Mouse (Mus musculus) adrenal gland, postnatal 4 days (tissue): Measurements from ENCODE around the gene Ap3d1. TPM values are rescaled to one million over a fixed set of nuclear protein-coding genes. Genes with fewer than 3 reads are reported as not detected.

Experiments used
- DNase-seq, 2 experiments: peaks; one replicate each; pipeline ENCODE4 v3.0.0; 2021 to 2022; ENCODE audit warnings: low spot score in 2 of 2, mixed read lengths in 2 of 2
- total RNA-seq, 2 experiments: library from RNA; stranded (reverse); gene quantifications; 2 replicates each; pipeline ENCODE4 v1.2.3; 2021

Gene Ap3d1
- total RNA-seq, 2 experiments from 2014 or later: 98.9 to 114 TPM

DNA sequence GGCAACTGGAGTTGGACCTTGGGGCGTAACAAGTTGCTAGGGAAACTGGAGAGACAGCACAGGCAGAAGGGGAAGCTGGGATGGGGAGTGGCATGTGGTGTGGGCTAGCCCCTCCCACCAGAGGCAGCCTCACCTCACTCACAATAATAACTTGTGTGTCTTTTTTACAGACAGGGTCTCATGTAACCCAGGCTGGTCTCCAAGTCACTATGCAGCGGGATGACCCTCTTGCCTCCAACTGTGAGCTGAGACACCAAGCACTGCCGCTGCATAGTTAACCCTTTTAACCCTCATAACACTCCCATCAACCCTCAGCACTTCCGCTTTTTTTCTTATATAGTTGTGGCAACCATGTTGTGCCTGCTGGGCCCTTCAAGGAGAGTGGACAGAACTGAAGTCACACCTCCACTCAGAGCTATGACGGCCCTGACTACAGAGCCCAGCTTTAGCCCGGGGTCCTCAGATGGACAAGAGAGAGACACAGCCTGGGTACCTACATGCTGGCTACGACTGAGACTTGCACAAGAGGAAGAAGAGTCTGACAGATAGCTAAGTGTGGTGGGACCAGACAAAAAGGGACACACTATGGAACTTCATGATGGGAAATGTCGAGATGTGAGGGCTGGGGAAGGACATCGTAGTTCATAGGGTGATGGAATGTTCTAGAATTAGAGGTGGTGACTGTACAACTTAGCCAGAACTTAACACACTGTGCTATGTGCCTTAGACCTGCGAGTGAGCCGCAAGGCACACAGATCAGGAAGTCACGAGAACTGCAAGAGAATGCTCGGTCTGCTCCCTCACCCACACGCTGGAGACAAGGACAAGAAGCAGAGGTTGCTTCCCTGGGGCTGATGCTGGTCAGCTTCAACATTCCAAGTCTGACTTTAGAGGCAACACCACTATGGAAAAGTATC is 49.6 kb downstream of the Ap3d1 start:
- no peak for DNase-seq

DNA sequence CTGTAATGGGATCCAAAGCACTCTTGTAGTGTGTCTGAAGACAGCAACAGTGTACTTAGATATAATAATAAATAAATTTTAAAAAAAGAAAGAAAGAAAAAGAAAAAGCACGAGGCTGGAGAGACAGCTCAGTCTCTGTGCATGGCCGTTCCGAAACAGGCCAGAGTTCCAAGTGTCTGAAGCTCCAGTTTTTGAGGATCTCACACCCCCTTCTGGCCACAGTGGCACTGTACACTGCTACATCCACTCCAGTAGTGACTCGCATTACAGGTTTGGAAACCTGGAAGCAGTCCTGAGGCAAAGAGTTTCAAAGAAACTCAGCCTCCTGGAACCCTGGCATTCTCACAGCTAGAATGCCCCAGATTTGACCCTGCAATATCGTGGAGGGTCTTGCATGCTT is 54.2 kb downstream of the Ap3d1 start:
- peak in 1 of 2 experiments; percentile 62 for DNase-seq

DNA sequence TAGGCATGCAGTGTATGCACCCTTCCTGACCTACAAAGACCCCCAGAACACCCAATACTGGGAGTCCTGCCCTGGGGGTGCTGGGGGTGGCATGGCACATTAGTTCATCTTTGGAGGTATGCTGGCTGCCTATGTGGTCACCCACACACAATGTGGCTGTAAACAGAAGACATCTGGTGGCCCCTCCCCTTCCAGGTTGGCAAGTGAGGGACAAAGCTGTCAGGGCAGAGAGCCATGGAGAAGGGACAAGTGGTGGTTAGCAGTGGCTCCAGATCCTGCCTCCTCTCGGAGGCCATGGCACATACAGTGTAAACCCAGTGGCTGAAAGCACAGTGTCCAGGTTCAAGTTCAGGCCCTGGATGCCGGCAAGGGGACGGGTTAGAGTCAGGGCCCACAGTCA is 55.4 kb downstream of the Ap3d1 start:
- DNase-seq: no peak

DNA sequence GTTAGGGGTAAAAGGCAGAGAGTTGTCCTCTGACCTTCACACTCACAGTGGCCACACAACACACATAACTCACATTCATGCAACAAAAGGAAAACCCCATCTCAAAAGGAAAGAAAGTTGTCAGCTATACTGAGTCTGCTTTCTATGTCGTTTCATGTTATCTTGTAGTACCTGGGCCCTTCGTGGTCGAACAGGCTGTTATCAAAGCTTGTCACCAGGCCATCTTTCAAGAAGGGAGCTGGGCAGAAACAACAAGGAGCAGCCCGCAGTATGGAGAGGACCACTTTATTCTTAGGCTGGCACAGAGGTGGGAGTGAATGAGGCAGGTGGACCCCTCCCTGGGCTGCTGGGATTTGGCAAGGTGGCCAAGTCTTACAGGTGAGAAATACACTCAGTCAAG is 57.1 kb downstream of the Ap3d1 start:
- DNase-seq: no peak

DNA sequence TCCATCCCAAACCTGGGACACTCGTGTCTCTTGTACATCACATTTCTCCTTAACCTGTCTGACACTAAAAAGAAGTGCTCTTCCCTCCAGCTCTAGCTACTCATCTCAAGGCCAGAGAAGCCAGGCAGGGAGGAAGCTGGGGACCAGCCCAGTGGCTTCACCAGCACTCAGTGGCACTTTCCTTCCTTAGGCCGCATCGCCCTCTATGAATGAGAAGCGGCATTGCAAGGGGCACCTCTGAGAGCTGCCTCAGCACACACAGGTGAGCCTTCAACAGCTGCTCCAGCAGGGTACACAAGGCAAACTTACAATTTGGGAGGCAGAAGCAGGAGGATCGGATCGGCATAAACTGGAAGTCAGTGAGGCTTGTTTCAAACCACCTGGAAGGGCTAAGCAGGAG is 57.9 kb downstream of the Ap3d1 start:
- DNase-seq: peak in 1 of 2 experiments; percentile 62

DNA sequence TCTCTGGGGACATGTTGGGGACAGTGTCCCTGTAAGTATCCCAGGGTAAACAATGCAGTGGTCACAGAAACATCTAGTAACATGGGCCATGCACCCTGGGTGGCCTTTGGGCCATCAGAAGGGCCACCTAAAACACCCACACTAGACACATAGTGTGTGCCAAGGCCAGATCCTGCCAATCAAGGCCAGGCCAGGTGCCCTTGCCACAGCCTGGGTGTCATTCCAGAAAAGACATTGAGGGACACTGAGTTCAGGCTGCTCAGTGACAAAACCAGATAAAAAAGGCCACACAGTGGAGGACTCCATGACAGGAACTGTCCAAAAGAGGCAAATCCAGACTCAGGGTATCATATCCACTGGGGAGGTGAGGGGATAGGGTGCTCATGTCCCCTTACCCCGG is 58.4 kb downstream of the Ap3d1 start:
- no peak for DNase-seq

DNA sequence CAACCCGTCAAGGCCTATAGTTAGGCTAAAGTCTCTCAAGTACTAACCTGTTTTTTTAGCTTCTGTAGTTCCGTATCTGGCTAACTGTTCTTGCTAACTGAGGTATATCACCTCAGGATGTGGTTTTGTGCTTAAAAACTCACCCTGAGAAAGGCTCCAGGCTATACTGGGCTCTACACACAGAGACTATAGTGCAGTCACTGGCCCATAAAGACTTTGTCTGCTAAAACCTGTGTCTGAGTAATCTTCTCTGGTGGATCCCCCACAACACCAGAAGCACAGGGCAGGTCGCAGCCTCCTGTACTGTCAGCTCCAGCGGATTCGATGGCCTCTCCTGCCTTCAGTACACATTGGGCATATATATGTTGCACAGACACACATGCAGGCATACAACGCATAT is 60.1 kb downstream of the Ap3d1 start:
- no peak for DNase-seq

DNA sequence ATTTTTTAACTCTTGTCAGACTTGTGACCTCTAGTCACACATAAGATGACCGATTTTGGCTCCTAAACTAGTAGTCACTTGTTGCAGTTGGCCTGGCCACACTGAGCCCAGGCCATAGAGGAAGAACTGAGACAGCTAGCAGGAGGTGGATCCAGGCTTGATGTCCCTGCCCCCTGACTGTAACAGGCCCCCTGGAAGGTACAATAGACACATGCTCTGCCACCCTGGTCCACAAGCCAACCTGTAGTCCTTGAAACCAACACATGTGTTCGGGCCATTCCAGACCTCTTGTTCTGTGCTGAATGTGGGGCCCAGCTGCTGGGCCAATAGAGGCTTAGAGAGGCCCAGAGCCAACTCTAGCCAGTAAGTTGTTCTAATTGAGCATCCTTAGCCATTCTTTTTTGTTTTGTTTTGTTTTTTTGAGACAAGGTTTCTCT is 61.8 kb downstream of the Ap3d1 start:
- DNase-seq: no peak

DNA sequence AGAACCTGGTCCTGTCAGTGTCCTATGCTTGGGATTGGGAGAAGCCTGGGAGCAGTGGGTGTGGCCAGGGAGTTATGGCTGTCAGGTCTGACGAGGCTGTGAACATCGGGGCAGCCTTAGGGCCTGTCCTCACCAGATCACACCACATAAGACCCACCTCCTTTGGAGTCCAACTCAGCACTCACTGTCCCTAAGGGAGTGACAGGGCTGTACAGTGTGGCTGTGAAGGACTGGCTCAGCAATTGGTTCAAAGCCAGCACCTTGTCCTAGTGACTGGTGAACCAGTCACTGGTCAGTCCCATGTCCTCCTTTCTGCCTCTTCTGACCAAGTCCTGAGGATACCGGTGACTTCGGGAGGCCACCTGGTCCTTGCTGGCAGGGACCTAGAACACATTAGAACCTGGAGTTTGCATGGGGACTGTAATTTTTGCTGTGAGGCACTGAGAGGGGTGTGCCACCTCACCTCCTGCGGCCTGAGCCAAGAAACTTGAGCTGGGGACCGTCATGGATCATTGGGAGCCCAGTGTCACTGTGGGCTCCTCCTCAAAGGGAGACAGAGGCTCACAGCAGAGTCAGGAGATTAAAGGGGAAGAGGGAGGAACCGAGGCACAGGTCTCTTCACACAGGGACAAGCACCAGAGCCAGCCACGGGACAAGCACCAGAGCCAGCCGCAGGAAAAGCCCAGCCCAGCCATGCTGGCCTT is 62.4 kb downstream of the Ap3d1 start:
- no peak for DNase-seq

DNA sequence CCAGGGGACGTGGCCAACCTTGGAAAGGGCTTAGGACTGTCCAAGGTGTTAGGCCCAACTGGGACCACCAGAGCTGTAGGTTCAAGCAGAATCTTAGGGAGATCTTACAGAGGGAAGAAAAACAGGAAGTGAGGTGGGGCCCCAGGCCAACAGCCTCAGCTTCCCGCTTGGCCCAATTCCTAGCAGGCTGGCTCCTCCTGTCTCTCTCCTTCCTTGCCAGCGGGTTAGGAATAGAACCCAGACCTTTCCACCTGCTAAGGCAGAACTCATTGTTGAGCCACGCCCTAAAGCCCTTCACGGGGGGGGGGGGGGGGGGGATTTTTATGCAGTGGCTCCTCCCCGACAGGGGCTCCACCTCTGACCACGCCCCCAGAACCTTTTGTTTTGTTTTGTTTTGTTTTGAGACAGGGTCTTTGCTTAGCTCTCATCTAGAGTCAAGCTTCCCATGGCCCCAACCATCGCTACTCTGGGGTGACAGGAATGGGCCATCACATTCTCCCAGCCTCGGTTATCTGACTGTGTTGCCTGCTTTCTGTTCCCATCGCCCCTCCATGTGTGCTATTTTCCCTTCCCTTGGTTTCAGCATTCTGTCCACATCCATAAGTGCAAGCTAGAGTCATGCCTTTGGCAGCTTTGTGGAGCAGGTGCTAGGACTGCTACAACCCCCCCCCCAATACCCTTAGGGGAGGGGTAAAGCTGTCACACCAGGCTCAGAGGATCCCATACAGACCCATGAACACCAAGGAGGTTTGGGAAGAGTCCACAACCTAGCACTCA is 63.3 kb downstream of the Ap3d1 start:
- DNase-seq: no peak

DNA sequence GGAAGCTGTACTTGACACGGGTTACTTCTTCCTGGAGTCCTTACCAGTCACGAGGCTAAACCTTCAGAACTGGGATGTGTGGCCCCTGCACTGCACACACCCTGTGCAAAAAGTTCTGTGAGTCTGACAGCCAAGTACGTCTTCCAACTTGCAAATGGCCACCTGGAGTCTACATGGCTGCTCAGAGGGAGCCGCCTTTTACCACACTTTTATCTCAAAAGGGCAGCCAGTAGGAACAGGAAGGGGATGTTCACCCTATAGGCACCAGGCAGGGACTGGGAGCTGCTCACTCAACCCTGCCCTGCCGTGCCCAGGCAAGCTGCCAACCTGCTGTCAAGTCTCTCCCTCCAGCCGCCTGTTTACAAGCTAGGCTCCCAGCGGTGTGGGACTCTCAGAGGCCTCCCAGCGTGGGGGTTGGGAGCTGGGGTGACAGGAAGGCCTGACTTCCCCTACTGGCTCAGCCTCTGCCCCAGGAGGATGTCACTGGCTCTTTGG is 64.1 kb downstream of the Ap3d1 start, which contains the start of gene Mknk2:
TSS of gene Mknk2 (minus strand) at position 171 of the 495 bp plus-strand sequence.
- peak; percentile 67 to 87 for DNase-seq

DNA sequence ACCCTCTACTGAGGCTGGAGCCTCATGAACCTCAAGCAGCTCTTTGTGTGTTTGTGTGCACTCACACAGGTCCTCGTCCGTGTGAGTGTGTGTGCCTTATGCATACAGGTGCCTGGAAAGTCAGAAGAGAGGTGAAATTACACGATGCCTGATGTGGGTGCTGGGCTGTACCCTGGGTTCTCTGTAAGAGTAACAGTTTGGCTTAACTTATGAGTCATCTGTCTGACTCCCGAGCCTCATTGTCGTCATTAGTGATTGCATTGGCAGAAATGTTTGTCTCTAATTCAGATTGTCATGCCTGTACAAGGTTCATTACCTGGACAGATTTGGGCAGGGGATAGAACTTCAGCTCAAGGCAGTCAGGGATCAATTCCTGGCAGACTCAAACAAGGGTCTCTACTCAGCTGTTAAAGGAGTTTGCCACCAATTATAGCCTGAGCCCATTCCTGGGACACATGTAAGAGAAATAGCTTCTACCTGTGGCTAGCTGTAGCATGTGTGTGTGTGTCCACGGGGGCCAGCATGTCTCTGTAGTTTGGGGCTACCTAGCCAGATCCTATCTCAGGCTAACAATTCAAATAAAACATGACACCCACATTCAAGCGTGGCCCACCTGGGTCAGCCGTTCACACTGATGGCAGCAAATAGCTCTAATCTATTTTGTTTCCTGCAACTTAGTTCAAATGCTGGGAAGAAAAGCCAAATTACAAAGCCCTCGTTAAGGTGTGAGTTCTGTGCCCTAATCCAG is 64.8 kb downstream of the Ap3d1 start:
- no peak for DNase-seq

DNA sequence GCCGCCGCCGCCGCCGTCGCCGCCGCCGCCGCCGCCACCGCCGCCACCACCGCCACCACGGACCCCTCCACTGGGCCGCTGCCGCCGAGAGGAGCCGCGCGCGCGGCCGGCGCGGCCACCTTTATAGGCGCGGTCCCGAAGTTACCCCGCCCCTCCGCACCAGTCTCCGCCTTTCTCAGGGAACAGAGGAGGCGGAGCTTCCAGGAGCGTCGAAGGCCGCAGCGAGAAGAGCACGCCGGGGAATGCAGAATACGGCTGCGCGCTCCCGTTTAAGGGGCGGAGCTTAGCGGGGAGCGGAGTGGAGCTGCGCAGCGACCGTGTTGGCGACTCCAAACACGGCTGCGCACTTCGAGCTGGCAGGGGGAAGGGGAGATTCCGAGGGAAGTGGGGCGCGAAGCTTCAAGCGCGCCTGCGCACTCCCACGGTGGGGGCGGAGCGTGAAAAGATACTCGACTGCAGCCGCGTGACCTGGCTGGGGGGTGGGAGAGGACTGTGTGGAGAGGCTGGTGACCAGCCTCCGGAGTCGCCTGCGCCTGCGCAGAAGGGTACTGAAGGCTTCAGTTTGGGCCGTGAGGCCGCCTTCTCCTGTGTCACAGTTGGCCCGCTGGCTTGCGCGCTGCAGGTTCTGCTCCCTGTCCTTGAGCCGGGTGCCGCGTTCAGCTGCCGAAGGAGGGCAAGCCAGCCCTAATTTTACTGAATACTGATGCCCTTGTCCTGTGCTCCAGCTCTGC is 65.7 kb downstream of the Ap3d1 start:
- peak; percentile 99 for DNase-seq

DNA sequence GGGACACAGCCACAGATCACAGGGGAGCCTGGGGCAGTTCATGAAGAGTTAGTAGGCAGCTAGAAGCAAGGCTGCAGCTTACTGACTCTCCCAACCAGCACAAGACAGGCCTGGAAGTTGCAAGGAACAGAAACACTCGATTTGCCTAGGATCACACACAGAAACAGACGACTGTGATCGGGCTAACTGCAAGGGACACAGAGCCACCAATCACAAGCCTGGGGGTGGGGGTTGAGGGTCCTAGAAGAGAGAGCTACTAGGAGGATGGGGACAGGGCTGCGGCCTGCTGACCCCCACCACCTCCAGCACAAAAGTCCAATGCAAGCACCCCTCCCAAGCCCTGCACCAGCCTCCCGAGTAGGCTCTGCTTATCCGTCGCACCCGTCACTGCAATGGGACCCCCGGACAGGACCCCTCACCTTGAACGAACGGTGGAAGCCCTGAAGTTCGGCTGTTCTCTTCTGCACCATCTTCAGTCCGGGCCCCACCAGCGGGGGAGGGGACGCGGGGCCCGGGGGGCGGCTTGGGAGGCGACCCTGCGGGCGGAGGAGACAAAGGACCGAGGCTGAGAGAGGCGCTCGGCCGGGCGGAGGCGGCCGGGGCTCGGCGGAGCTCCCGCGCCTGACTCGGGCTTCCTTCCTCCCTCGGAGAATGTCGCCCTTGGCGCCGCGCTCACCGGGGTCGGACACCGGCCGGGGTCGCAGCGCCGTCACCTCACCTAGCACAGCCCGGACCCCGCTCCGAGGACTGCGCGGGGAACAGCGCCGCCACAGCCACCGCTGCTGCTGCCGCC is 66.5 kb downstream of the Ap3d1 start:
- no peak for DNase-seq

DNA sequence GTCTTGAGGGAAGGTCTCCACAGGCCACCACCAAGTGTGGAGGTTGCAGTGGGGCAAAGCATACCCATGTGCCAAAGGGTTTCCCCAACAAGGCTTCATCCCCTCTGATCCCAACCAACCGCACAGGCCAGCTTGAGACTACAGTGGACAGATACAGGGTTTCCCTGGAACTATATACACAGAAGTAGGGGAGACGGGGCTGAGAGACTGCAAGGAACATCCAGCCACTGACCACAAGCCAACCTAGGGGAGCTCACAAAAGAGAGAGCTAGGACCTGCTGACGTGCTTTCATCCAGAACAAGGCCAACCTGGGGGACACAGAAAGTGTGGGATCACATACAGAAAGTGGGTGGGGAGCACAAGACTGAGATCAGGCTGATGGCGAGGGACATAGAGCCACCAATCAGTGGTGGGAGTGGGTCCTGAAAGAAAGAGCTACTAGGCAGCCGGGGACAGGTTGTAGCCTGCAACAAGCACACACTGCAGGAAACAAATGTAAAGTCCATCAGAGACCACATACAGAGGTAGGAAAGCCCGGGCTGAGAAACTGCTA is 67.1 kb downstream of the Ap3d1 start:
- no peak for DNase-seq

DNA sequence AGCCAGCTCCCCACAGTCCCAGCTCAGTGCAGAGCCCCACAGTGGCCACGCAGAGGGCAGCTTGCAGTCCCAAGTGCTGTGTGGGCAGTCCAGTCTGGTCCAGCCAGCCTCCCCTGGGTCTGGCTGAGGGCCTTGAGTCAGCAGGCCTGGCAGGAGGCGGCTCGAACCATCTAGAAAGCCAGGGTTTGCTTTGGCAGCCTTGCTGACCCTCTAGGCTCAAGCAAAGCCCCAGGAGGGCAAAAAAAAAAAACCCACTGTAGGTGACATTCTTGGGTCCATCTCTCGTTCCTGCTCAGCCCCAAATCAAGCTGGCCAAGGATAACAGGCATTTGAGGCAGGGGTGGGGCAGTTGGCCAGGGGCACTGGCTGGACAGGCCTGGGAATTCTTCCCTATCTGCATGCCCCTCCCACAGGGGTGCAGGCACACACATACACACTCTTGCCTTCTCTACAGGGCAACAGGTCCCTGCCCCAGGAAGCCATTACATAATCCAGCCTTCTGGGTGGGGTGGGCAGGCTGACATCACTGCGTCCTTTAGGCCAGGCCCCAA is 67.8 kb downstream of the Ap3d1 start:
- DNase-seq: no peak

DNA sequence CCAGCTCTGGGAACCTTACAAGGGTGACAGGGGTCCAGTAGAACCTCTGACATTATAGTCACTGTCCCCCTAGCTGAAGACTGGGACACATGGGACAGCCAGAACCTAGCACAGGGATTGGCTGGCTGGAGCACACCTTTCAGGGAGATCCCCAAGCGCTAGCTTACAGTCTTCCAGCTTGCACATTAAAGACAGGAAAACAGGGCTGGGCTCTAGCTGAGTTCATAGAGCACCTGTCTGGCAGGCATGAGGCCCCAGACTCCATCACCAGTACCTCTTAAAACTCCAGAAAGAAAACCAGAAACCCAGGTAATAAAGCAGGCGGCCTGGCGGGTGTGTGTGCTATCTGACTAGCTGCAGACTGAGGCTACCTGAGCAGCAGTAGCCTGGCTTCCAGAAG is 68.4 kb downstream of the Ap3d1 start:
- no peak for DNase-seq

DNA sequence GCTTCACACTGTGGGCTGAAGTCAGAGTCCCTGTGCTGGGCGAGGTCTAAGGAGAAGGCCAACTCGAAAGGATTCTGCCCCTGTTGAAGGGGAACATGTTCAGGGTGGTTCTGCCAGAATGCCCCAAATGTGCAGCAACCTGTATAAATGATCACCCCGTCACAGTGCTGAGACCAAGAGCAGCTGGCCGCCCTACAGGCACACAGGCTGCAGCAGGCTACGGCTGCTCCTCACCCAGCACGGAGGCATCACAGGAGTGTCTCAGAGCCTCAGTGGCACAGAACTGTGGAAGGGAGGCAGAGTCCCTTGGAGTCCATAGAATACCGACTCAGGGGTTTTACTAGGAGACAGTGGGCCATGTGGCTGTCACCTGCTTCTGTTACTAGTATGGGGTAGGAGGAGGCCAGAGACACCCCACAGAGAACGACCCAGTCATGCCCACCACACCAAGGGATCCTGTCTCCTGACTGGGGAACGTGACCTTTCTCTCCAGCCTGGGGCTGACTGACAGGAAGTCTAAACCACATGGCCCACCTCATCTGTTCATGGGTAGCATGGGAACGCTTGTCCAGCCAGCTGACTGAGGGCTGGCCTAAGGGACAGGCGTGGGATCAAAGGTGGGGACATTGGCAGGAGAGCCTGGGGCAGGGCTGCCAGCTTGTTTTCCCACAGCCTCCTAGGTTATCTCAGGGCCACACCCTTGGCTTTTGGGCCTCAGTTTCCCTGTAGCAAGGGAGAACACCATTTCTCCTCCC is 70.0 kb downstream of the Ap3d1 start:
- no peak for DNase-seq
